Mouse (Mus musculus): Measurements from ENCODE around the gene Akap2. TPM values are rescaled to one million over a fixed set of nuclear protein-coding genes. Genes with fewer than 3 reads are reported as not detected.

Gene Akap2
- polyA plus RNA-seq (2015; fragmentation: Nextera tagmentation; extraction: Ambion mirVana): 22.8 and 27.8 TPM in 2 replicates

DNA sequence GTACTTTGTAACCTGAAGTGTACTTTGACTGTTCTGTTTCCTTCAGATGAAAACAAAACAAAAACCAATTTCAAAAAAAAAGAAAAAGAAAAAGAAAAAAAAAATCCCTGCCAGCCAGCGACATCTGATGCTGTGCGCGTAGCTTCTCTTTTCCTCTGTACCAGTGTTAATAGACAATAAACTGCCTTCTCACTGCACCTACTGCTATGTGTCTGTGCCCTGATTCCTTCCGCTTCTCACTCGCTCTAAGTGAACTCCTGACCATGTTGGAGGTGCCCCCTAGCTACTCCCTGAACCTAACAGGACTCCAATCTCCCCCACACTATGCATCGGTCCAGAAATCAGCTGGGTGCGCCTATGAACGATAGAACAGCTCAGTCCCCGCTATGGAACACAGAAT is at the start of gene Akap2:
Akap2 (plus strand) TSS at position 304 of the 400 bp plus-strand sequence.
- no peak within 1 kb of the TSS for H3K4me2 ChIP-seq
- no peak within 1 kb of the TSS for H3K27ac ChIP-seq
- H3K36me3 ChIP-seq: no peaks in the 10 kb centered on the region
- no peaks in the 10 kb centered on the region for H3K27me3 ChIP-seq
- WGBS: 82% methylated on average over 9 of the region's 9 CpGs
- no peaks in the 10 kb centered on the region for H3K9me3 ChIP-seq (replicated peaks)
- H3K4me1 ChIP-seq: peaks cover 6% of the 10 kb centered on the region; the same call in 1 of the 2 replicates
- H3K9ac ChIP-seq: no peak within 1 kb of the TSS
- no peak for ATAC-seq (replicated peaks; ENCODE audit: low FRiP score)
- no peak within 1 kb of the TSS for H3K4me3 ChIP-seq (replicated peaks)

GRCm38 (mm10) chr4:57670813-57671469 is 46.5 kb upstream of the Akap2 start:
- Histone ChIP-seq H3K27ac (no peak overlapping the region), H3K36me3 (no peaks in the 10 kb centered on the region), H3K4me3 (replicated peaks) (no peak overlapping the region), H3K9ac (no peak overlapping the region), H3K4me1 (peaks cover 27% of the 10 kb centered on the region), H3K4me2 (no peak overlapping the region), H3K27me3 (no peaks in the 10 kb centered on the region), H3K9me3 (replicated peaks) (no peaks in the 10 kb centered on the region)
- WGBS: 65% methylated on average over 7 of the region's 7 CpGs
- no peak for ATAC-seq (replicated peaks; ENCODE audit: low FRiP score)

DNA sequence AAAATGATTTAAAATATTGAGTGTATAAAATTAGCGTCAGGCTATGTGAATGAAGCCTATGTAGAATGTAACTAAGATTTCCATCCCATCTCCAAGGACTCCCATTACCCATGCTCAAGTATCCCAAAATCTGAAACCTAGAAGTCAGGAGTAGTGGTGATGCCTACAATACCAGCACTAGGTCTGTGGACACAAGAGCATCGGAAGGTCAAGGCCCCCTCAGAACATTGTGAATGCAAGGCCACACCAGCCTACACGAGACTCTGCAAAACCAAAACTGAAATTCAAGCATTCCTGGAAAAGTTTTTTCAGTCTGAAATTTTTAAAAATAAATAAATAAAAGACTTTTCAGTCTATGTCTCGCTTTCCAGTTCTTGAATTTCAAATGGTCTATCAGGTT is 44.9 kb upstream of the Akap2 start:
- no peaks in the 10 kb centered on the region for H3K27me3 ChIP-seq
- no peak overlapping the region for H3K27ac ChIP-seq
- peaks cover 27% of the 10 kb centered on the region for H3K4me1 ChIP-seq
- ATAC-seq (replicated peaks; ENCODE audit: low FRiP score): no peak
- no peak overlapping the region for H3K4me2 ChIP-seq
- no peaks in the 10 kb centered on the region for H3K36me3 ChIP-seq
- H3K4me3 ChIP-seq (replicated peaks): no peak overlapping the region
- no peaks in the 10 kb centered on the region for H3K9me3 ChIP-seq (replicated peaks)
- 75% methylated on average over 4 of the region's 4 CpGs for WGBS
- H3K9ac ChIP-seq: no peak overlapping the region

DNA sequence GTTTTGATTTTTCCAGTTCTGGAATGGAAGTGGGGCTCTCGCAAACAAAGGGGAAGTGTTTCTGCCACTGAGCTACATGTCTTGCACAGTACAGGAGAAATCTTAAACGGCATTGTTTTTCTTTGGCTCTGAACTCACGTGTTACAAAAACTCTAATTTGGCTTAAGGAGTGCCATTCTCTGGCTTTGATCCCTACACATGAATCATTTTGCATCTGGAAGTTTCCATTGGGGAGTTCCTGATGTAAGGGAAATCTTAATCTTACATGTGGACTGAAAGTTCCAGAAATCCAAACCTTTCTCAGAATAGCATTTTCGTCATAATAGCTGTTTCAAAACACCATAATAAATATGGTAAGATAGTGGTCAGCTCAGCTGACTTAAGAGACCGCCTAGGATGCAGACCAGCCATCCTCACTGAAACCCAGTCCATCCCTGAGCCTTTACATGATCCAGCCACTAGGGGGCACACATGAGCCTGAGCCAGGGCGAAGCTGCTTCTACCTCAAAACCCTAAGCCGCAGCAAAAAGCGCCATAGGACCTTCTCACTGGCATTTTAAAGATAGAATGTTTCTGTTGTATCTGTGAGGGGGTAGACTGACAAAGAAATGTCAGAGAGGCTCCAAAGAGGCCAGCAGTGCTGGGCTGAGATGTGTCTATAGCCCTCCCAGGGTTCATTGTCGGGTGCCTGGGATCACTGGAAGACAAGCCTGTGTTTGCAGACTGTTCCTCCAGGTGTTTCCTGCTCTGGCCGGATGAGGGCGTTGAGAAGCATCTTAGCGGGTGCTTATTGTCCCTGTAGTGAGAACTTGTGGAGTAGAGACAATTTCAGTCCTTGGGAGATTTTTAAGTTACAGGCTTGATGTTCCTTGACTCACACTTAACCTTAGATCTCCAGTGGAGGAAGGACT is 44.2 kb upstream of the Akap2 start:
- 10% methylated on average over 12 of the region's 12 CpGs for WGBS
- Histone ChIP-seq H3K4me2 (peak overlapping the region; percentile 59), H3K4me3 (replicated peaks) (peak overlapping the region; percentile 24), H3K4me1 (peaks cover 27% of the 10 kb centered on the region), H3K9me3 (replicated peaks) (no peaks in the 10 kb centered on the region), H3K27me3 (no peaks in the 10 kb centered on the region), H3K36me3 (no peaks in the 10 kb centered on the region), H3K27ac (peak overlapping the region; percentile 66), H3K9ac (0 out of 2 replicates have a peak overlapping the region, but pooled peaks have one; percentile 38)
- ATAC-seq (replicated peaks; ENCODE audit: low FRiP score): peak; percentile 24; the same call in 1 of the 2 replicates

DNA sequence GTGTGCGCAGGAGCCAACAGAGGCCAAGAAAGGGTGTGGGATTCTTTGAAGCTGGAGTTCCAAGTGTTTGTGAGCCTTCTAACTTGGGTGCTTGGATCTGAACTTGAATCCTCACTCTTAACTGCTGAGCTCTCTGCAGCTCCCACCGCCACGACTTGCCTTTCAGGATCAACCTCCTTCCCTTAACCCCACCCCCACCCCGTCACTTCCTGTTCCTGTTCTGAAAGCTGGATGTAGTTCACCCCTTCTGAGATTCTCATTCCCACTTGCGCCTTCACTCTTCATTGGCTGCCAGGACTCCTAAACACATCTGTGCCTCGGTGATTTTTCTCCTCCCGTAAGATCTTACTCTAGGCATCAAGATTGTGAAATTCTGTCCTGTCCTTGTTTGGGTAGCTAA is 43.1 kb upstream of the Akap2 start:
- H3K4me1 ChIP-seq: peaks cover 27% of the 10 kb centered on the region
- peak overlapping the region; percentile 74 for H3K27ac ChIP-seq
- H3K36me3 ChIP-seq: no peaks in the 10 kb centered on the region
- H3K9ac ChIP-seq: no peak overlapping the region
- 69% methylated on average over 7 of the region's 7 CpGs for WGBS
- H3K4me2 ChIP-seq: 0 out of 2 replicates have a peak overlapping the region, but pooled peaks have one; percentile 57
- no peak overlapping the region for H3K4me3 ChIP-seq (replicated peaks)
- no peaks in the 10 kb centered on the region for H3K9me3 ChIP-seq (replicated peaks)
- H3K27me3 ChIP-seq: no peaks in the 10 kb centered on the region
- no peak for ATAC-seq (replicated peaks; ENCODE audit: low FRiP score)

DNA sequence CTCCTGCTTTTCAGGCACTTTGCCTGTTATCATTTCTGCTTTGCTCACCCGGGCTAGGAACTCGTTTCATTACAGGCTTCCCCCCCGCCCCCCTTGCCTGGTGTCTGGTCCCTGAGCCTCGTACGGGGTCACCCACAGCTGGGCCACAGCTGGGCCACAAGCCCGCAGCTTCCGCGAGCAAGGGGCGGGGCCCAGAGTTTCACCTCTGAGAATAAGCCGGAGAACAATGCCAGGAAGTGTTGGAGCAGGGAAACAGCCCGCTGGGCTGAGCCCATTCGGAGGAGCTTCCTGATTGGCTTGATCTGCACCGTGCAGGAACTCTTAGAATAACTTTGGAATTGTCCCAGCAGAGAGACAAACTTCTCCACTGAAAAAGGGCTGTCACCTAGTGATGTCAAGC is 42.1 kb upstream of the Akap2 start:
- no peak overlapping the region for H3K9ac ChIP-seq
- H3K9me3 ChIP-seq (replicated peaks): no peaks in the 10 kb centered on the region
- no peaks in the 10 kb centered on the region for H3K27me3 ChIP-seq
- no peaks in the 10 kb centered on the region for H3K36me3 ChIP-seq
- peak; percentile 84 for ATAC-seq (replicated peaks; ENCODE audit: low FRiP score)
- H3K4me3 ChIP-seq (replicated peaks): peak overlapping the region; percentile 27
- 3% methylated on average over 13 of the region's 13 CpGs for WGBS
- H3K4me1 ChIP-seq: peaks cover 27% of the 10 kb centered on the region
- H3K4me2 ChIP-seq: peak overlapping the region; percentile 57
- peak overlapping the region; percentile 74 for H3K27ac ChIP-seq

GRCm38 (mm10) chr4:57677916-57678315 is 39.5 kb upstream of the Akap2 start:
- H3K4me3 ChIP-seq (replicated peaks): no peak overlapping the region
- no peak overlapping the region for H3K27ac ChIP-seq
- no peak for ATAC-seq (replicated peaks; ENCODE audit: low FRiP score)
- no peak overlapping the region for H3K4me2 ChIP-seq
- no peaks in the 10 kb centered on the region for H3K9me3 ChIP-seq (replicated peaks)
- H3K27me3 ChIP-seq: no peaks in the 10 kb centered on the region
- H3K36me3 ChIP-seq: no peaks in the 10 kb centered on the region
- H3K4me1 ChIP-seq: peaks cover 38% of the 10 kb centered on the region
- H3K9ac ChIP-seq: no peak overlapping the region
- WGBS: 83% methylated on average over 12 of the region's 12 CpGs

- Histone ChIP-seq H3K27ac (no peak overlapping the region), H3K36me3 (no peaks in the 10 kb centered on the region), H3K4me2 (no peak overlapping the region), H3K9me3 (replicated peaks) (no peaks in the 10 kb centered on the region), H3K9ac (no peak overlapping the region), H3K27me3 (no peaks in the 10 kb centered on the region), H3K4me3 (replicated peaks) (no peak overlapping the region), H3K4me1 (peaks cover 28% of the 10 kb centered on the region)
- WGBS: 85% methylated on average over 9 of the region's 9 CpGs
- ATAC-seq (replicated peaks; ENCODE audit: low FRiP score): no peak
Observed at GRCm38 (mm10) chr4:57678991-57679457, 38.4 kb upstream of the Akap2 start.

DNA sequence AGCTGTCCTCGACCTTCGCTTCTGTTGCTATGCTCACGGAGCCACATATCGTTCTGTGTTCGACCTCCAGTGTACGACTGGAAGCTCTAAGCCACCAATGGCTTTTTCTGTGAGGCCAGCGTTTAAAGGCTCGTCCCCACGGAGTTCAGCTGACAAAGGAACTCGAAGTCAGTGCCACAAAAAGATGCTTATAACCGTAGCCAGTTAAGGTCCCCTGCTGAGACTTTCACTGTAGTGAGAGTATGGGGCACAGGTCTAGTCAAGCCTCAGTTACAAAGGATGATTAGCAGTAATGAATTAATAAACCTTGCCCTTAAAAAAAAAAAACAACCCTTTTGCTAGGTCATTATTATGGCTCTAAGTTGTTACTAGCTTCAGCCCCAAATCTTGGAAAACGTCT is 37.3 kb upstream of the Akap2 start:
- no peak overlapping the region for H3K9ac ChIP-seq
- no peaks in the 10 kb centered on the region for H3K36me3 ChIP-seq
- WGBS: 94% methylated on average over 12 of the region's 12 CpGs
- no peaks in the 10 kb centered on the region for H3K27me3 ChIP-seq
- peaks cover 26% of the 10 kb centered on the region for H3K4me1 ChIP-seq
- H3K4me2 ChIP-seq: no peak overlapping the region
- H3K4me3 ChIP-seq (replicated peaks): no peak overlapping the region
- H3K9me3 ChIP-seq (replicated peaks): no peaks in the 10 kb centered on the region
- no peak overlapping the region for H3K27ac ChIP-seq
- ATAC-seq (replicated peaks; ENCODE audit: low FRiP score): no peak

DNA sequence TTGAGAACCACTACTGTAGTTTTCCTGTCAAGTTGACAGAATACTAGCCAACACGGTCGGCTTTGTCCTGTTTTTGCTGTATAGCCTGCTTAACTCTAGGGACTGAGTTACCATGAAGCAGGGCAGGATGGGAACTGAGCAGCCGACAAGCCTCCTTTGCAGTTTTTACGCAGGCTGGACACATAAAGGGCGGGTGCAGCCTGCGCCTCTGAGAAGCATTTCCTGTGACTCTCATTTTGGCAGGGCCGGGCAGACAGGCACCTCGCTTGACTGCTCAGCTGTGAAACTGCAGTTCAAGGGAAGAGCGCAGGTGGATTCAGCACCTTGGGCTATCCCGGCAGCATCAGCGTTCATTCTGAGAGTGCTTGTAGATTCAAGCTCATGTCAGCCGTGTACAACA is 35.9 kb upstream of the Akap2 start:
- H3K9ac ChIP-seq: no peak overlapping the region
- WGBS: 30% methylated on average over 12 of the region's 12 CpGs
- H3K9me3 ChIP-seq (replicated peaks): no peaks in the 10 kb centered on the region
- H3K36me3 ChIP-seq: no peaks in the 10 kb centered on the region
- H3K4me2 ChIP-seq: peak overlapping the region; percentile 39
- peaks cover 25% of the 10 kb centered on the region for H3K4me1 ChIP-seq
- peak; percentile 91 for ATAC-seq (replicated peaks; ENCODE audit: low FRiP score)
- H3K27ac ChIP-seq: peak overlapping the region; percentile 38
- no peaks in the 10 kb centered on the region for H3K27me3 ChIP-seq
- H3K4me3 ChIP-seq (replicated peaks): no peak overlapping the region

GRCm38 (mm10) chr4:57682341-57682740 is 35.1 kb upstream of the Akap2 start:
- no peaks in the 10 kb centered on the region for H3K27me3 ChIP-seq
- no peak overlapping the region for H3K4me2 ChIP-seq
- no peak overlapping the region for H3K4me3 ChIP-seq (replicated peaks)
- H3K36me3 ChIP-seq: no peaks in the 10 kb centered on the region
- H3K9ac ChIP-seq: no peak overlapping the region
- H3K4me1 ChIP-seq: peaks cover 25% of the 10 kb centered on the region
- ATAC-seq (replicated peaks; ENCODE audit: low FRiP score): no peak
- WGBS: 93% methylated on average over 2 of the region's 2 CpGs
- H3K27ac ChIP-seq: no peak overlapping the region
- no peaks in the 10 kb centered on the region for H3K9me3 ChIP-seq (replicated peaks)

DNA sequence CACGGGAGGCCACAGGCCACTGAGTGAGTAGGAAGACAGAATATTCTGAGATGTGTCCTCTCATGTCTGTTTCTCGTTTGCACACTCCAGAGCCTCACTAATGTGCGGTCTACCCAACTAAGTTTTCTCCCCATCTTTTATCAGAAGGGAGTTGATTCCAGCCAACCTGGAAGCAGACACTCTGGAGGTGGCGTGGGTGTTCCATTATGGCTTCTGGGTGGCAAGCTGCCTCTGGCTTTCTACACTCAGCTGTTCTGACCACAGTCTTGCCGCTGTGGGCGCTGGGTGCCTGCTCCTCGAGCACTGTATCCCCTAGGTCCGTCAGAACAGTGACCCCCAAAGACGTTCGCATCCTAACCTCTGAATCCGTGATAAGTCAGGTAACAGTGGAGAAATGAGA is 34.5 kb upstream of the Akap2 start:
- Histone ChIP-seq H3K4me1 (peaks cover 25% of the 10 kb centered on the region), H3K4me2 (no peak overlapping the region), H3K4me3 (replicated peaks) (no peak overlapping the region), H3K27me3 (no peaks in the 10 kb centered on the region), H3K27ac (no peak overlapping the region), H3K36me3 (no peaks in the 10 kb centered on the region), H3K9me3 (replicated peaks) (no peaks in the 10 kb centered on the region), H3K9ac (no peak overlapping the region)
- WGBS: 88% methylated on average over 11 of the region's 11 CpGs
- no peak for ATAC-seq (replicated peaks; ENCODE audit: low FRiP score)

Data from kidney, embryonic 15.5 days (tissue).